Mouse (Mus musculus) testis, adult 2 months (tissue): ENCODE data around the gene Spata21.

Experiments used
- CTCF ChIP-seq: fragments of 200-500 bp; IDR thresholded peaks from 2 replicates; pipeline ENCODE4 v1.5.1; 2012; ENCODE audit warnings: low read depth, mild to moderate bottlenecking, inconsistent platforms, low read length, moderate library complexity; ENCODE audit not compliant: control insufficient read depth, insufficient read depth, insufficient replicate concordance
- POLR2A ChIP-seq: fragments of 200-500 bp; IDR thresholded peaks from 2 replicates; pipeline ENCODE4 v1.6.1; 2012; ENCODE audit warnings: low read depth, mild to moderate bottlenecking, inconsistent platforms, low read length, moderate library complexity; ENCODE audit not compliant: control insufficient read depth

DNA sequence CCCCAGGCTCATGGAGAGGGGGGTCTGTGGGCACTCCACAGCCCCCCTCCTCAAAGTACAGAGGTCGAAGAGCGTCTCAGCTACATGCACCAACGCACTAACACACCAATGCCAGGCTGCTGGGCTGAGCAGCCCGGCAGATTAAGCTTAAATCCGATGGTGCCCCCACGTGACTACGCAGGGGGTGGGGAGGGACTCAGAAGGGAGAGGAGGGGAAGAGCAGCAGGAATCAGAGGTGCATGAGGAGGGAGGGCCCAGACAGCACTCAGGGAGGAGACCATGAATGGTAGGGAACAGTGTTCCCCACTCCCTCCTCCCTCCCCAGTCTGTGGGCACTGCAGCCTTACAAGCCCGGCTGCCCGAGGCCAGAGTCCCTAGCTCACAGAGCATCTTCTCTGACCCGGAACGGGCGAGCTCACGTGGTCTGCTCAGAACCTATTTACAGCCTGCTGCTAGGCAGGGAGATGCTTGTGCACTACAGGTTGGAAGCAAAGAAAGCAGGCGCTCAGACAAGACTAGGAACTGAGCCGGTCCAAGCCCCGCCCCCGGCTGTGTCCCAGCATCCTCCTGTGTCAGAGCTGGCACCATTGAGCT, 34.5 kb upstream of the Spata21 start:
- no peak for TF ChIP-seq POLR2A
- TF ChIP-seq CTCF: no peak
